Mouse (Mus musculus): ENCODE results near the gene Bcat2. TPM values are rescaled to one million over a fixed set of nuclear protein-coding genes. Genes with fewer than 3 reads are reported as not detected.
"Not testable (repeated sequence)": the region's sequence is repeated elsewhere in the genome, so short reads cannot be mapped to it uniquely, and the experiment has no call there.

The Bcat2 gene
- 10 to 100 TPM; 56.3 to 63.9 TPM for total RNA-seq (2021)
- long read RNA-seq, experiment 1, transcript Bcat2-201 (11 exons, 1,772 nt) = major isoform, 32 of 47 reads
- long read RNA-seq, experiment 1, partial matches to known transcripts = 14 of 47 reads
- long read RNA-seq, experiment 1, other reads (novel, unspliced or antisense) = 1 of 47 reads
- long read RNA-seq, experiment 2, transcript Bcat2-201 (11 exons, 1,772 nt) = major isoform, 54 of 60 reads
- long read RNA-seq, experiment 2, partial matches to known transcripts = 5 of 60 reads
- long read RNA-seq, experiment 2, other reads (novel, unspliced or antisense) = 1 of 60 reads

- DNase-seq = peak; percentile 73
These were observed at the start of gene Bcat2 for GRCm38 (mm10) chr7:45570103-45570741. TSS of gene Bcat2 (plus strand) at chr7:45570153.

- no peak for DNase-seq
These were observed 49.3 kb upstream of the Bcat2 start for GRCm38 (mm10) chr7:45520605-45521004.

GRCm38 (mm10) chr7:45521728-45522184, 48.2 kb upstream of the Bcat2 start:
- peak; percentile 84 for DNase-seq

- no peak for DNase-seq
These were observed 47.7 kb upstream of the Bcat2 start for GRCm38 (mm10) chr7:45522194-45522752.

GRCm38 (mm10) chr7:45522957-45523676, 46.8 kb upstream of the Bcat2 start:
- DNase-seq = no peak

- no peak for DNase-seq
These were observed 46.2 kb upstream of the Bcat2 start for GRCm38 (mm10) chr7:45523678-45524170.

- no peak for DNase-seq
These were observed 44.9 kb upstream of the Bcat2 start for GRCm38 (mm10) chr7:45524841-45525621.

GRCm38 (mm10) chr7:45525809-45526473, 44.0 kb upstream of the Bcat2 start, which contains the start of the genes Ppp1r15a and Plekha4:
TSS of gene Ppp1r15a (minus strand) at chr7:45526268.
TSS of gene Plekha4 (plus strand) at chr7:45526330.
- DNase-seq = peak; percentile 92

- DNase-seq = no peak
These were observed 43.4 kb upstream of the Bcat2 start for GRCm38 (mm10) chr7:45526474-45527120.

- DNase-seq = not testable (repeated sequence)
These were observed 42.8 kb upstream of the Bcat2 start for GRCm38 (mm10) chr7:45527169-45527568.

GRCm38 (mm10) chr7:45529461-45529860, 40.5 kb upstream of the Bcat2 start:
- DNase-seq = peak; percentile 42

GRCm38 (mm10) chr7:45530643-45531042, 39.3 kb upstream of the Bcat2 start:
- no peak for DNase-seq

- no peak for DNase-seq
These were observed 34.3 kb upstream of the Bcat2 start for GRCm38 (mm10) chr7:45535676-45536075.

GRCm38 (mm10) chr7:45537602-45538001, 32.4 kb upstream of the Bcat2 start:
- DNase-seq = no peak

- no peak for DNase-seq
These were observed 31.6 kb upstream of the Bcat2 start for GRCm38 (mm10) chr7:45538163-45539041.

- no peak for DNase-seq
These were observed 30.9 kb upstream of the Bcat2 start for GRCm38 (mm10) chr7:45539095-45539494.

GRCm38 (mm10) chr7:45540213-45540612, 29.7 kb upstream of the Bcat2 start:
- DNase-seq = no peak

GRCm38 (mm10) chr7:45544525-45544924, 25.4 kb upstream of the Bcat2 start:
- DNase-seq = no peak

All from gastrocnemius, postnatal 25 days (tissue).